Mouse (Mus musculus): ENCODE data around the gene Nf2.
"Not testable (repeated sequence)": the region's sequence is repeated elsewhere in the genome, so short reads cannot be mapped to it uniquely, and the experiment has no call there.

Nf2 gene

GRCm38 (mm10) chr11:4838235-4838634 lies 11.1 kb downstream of the Nf2 start:
- no peak for DNase-seq (ENCODE audit: extremely low read depth, low read depth, low spot score)

GRCm38 (mm10) chr11:4837342-4837741 lies 12.0 kb downstream of the Nf2 start:
- no peak for DNase-seq (ENCODE audit: extremely low read depth, low read depth, low spot score)

DNA sequence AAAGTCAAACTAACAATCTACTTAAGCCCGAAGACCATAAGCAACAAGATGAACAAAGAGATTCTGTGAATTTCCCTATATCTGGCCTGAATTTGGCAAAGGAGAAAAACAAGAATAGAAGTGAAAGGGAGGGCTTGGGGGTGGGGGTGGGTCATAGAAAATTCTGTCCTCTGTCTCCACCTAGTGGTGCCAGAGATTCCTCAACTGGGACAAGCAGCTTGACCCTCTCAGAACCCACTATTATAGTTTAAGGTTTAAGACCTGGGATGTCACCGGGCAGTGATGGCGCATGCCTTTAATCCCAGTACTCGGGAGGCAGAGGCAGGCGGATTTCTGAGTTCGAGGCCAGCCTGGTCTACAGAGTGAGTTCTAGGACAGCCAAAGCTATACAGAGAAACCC lies 12.6 kb downstream of the Nf2 start:
- no peak for DNase-seq (ENCODE audit: extremely low read depth, low read depth, low spot score)

- DNase-seq (ENCODE audit: extremely low read depth, low read depth, low spot score): no peak
These were observed 13.9 kb downstream of the Nf2 start for GRCm38 (mm10) chr11:4835436-4835835.

DNA sequence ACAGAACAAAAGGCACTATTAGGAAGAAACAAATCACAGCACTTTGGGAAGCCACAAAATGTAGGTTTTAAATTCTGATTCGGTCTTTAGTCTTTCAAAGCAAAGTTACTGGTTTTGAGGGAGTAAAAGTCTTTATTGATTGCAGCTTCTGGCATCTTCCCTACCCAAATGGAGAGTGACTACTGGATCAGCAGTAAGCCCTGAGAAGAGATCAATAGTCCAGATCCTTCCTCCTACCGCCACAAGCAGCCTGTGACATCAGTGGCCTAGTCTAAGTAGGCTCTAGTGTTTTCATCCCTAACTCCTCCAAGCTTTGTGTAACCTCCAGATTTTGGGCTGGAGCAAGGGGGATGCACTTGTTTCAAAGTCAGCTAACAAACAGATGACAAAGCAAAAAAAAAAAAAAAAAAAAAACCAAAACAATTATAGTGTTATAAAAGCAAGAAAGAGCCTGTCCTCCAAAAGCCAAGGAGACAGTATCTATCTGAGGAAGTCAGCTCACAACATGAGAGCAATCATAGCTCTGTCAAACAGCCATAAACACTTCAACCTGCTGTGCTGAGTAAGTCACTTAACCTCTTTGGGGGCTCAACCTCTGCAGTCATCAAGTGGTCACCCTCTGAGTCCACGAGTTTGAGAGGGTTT lies 15.9 kb downstream of the Nf2 start:
- DNase-seq (ENCODE audit: extremely low read depth, low read depth, low spot score): no peak

DNA sequence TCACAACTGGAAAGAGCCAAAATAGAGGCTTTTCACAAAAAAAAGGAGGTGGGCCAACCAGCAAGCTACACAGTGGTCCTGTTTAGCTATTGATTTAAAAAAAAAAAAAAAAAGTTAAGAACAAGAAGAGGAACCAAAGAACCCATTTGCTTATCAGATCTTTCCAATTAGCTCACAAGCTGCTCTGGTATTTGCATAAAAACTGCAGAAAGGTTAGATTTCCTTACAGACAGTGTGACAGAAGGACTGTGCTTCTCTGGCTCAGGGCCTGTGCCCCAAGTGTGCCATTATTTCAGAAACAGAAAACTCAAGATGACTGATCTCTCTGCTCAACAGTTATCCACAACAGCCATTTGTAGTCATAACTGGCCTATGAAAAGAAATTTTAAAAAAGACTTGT lies 18.3 kb downstream of the Nf2 start:
- DNase-seq (ENCODE audit: extremely low read depth, low read depth, low spot score): no peak

DNA sequence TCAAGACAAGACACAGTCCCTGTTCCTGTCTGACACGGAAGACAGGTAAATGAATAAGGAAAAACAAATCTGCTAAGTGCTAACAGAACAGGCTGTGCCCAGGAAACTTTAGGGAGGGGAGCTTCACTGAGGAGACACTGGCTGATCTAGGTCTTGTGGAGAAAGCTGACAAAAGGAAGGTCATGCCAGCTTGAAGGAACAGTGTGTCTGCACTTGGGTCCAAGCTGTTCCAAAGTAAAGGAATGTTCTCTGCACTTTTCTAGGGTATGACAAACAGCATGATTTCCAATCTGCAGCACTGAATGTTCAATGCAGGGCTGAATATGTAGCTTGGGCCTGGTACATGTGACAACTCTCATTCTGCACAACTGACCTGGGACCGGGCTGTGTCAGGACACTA lies 21.4 kb downstream of the Nf2 start:
- DNase-seq (ENCODE audit: extremely low read depth, low read depth, low spot score): no peak

GRCm38 (mm10) chr11:4827340-4827739 lies 22.0 kb downstream of the Nf2 start:
- no peak for DNase-seq (ENCODE audit: extremely low read depth, low read depth, low spot score)

DNA sequence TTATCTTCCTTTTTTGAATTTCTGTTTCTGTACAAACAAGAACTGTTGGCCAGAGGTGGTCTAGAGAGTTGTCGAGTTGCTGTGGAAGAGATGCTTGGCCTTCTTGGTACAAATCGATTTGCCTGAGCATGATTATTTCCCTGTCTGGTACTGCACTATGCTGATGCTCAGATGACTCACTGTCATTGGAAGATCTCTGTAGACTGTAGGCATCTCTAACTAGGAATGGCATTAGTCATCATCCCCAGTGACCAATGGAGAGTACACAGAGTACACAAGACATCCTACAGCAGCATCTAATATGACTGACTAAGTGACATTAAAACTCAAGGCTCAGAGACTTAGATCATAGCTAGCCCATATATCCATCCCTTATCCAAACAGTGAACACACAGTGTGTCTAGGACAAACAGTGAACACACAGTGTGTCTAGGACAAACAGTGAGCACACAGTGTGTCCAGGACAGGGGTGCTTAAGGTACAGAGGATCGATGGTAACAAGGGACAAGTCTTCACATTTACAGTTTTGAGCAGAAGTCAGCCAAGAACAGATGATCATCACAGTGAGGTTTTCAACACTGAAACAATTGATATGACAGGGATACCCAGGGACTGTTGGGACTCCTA lies 23.1 kb downstream of the Nf2 start:
- no peak for DNase-seq (ENCODE audit: extremely low read depth, low read depth, low spot score)

DNA sequence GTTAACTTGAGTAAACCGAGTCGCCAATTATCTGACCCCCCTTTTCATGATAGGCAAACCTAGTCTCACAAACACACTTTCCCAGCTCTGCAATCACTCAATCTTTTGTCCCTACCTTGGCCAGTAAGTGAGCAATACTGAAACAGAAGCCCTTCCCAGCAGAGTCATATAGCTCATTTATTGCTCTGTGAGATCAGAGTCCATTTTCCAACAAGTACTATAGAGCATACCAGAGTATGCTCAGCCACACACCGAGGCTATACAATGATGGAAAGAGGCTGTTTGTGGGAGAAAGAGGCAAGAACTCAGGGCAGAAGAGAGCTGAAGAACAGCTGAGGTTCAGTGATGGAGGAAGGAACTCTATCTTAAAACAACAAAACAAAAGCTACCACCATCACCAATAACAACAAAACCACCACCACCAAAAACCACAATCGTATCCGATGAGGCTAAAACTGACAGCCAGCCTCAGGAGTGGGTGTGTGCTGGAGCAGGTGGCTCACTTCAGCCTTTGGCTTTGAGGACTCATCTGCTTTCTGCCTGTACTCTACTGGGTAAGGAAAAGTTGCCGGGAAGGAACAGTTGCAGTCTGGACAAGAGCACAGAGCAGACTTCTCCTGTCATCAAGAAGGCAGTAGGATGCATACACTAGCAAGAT lies 25.6 kb downstream of the Nf2 start:
- no peak for DNase-seq (ENCODE audit: extremely low read depth, low read depth, low spot score)

GRCm38 (mm10) chr11:4822446-4822842 lies 26.9 kb downstream of the Nf2 start:
- DNase-seq (ENCODE audit: extremely low read depth, low read depth, low spot score): not testable (repeated sequence)

DNA sequence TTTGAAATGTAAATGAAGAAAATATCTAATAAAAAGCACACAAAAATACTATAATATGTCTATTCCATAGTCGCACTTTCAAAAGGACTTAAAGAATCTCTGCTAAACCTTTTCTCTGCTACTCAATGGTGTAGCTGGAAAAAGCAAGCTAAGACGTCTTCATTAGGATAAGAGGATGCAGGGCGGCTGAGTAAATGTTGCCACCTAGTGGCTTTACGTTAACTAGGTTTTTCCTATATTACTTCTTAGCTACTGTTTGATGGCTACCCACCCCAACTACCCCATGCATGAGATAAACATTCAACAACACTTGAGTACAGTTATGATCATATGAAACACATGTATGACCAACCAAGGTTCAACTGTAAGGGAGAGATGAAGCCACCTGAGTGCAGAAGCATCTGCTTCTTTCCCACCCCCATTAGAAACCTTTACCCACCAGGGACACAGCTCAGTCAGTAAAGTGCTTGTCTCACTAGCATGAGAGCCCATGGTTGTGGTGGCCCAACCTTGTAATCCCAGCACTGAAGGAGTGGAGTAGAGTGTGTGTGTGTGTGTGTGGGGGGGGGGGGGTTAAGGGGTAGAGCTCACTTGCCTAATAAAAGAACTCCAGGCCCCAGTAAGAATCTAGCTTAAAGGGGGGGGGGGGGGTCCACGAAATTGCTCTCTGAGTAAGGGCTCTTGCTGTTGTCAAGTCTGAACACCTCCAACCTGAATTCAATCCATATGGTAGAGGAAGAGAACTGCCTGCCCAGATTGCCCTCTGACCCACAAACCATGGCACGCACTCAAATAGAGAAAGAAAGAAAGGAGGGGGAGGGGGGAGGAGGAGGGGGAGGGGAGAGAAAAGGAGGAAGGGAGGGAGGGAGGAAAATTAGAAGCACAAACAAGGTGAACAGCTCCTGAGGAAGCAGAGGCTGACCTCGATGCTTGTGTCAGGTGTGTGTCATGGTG lies 27.6 kb downstream of the Nf2 start:
- no peak for DNase-seq (ENCODE audit: extremely low read depth, low read depth, low spot score)

GRCm38 (mm10) chr11:4814507-4815450 lies 34.6 kb downstream of the Nf2 start:
- no peak for DNase-seq (ENCODE audit: extremely low read depth, low read depth, low spot score)

- peak; percentile 56 for DNase-seq (ENCODE audit: extremely low read depth, low read depth, low spot score)
These were observed 41.0 kb downstream of the Nf2 start for GRCm38 (mm10) chr11:4808311-4808710.

DNA sequence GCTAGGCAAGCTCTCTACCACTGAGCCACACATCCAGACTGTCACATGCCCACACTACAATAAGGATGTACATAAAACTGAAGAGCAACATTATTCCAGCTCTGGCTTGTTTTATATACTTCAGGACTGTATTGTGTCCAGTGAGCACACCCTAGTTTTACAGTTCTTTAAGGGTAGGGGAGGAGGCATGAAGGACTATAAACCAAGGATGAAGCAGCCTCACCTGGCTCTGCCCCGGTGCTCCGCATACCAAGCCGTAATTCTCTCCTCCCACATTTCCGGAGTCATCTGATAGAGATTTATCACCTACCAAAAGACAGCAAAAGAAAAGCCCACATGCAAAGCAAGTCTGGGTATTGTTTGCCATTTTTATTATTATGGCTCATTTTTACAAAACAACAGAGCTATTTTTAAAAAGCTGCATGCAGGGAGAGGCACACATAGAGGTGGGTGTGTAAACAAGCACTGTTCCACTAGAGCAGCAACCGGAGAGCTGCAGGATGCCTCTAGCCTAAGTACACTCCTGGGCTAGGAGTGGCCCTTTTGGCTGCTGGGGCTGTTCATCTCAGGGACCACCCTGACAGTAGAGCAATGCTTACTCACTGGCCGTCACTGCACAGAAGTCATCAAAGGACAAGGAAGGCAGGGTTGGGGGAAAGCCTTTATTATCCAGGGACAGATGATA lies 43.2 kb downstream of the Nf2 start:
- no peak for DNase-seq (ENCODE audit: extremely low read depth, low read depth, low spot score)

- no peak for DNase-seq (ENCODE audit: extremely low read depth, low read depth, low spot score)
These were observed 44.3 kb downstream of the Nf2 start for GRCm38 (mm10) chr11:4804921-4805562.

- no peak for DNase-seq (ENCODE audit: extremely low read depth, low read depth, low spot score)
These were observed 45.4 kb downstream of the Nf2 start for GRCm38 (mm10) chr11:4803951-4804350.

GRCm38 (mm10) chr11:4803426-4803825 lies 45.9 kb downstream of the Nf2 start:
- no peak for DNase-seq (ENCODE audit: extremely low read depth, low read depth, low spot score)

DNA sequence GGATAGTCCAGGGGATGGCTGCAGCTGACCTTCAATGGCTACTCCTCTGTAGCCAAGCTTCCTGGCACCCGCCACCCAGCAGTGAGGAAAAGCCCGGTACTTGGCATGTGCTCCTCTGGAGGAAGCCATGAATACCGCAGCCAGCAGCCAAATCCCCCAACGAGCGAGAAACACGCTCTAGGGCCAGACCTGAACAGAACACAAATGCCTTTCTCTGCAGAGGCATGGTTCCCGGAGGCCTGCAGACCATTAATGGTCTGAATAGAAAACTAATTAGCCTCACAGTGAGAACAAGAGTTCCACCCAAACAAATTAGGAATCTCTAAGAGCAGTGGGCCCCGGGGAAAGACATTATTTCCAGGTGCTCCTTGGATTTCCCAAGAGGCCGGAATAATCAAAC lies 46.3 kb downstream of the Nf2 start:
- DNase-seq (ENCODE audit: extremely low read depth, low read depth, low spot score): peak; percentile 30

All from fat pad, adult 2 months (tissue).